Mouse (Mus musculus) lung, embryonic 15.5 days (tissue): ENCODE data around the gene Pitpnm2. TPM values are rescaled to one million over a fixed set of nuclear protein-coding genes. Genes with fewer than 3 reads are reported as not detected.
A peak's percentile ranks its signal among the peaks of the same experiment; 100 is the strongest.

Experiments used
- ATAC-seq: fragments of 200-750 bp; cut with Nextera tagmentation; 2 replicates; pipeline ENCODE4 v1.8.0; 2017; ENCODE audit warnings: moderate number of reproducible peaks, borderline replicate concordance; ENCODE audit not compliant: low FRiP score, low TSS enrichment; ENCODE audit errors: extremely low read depth
- H3K27ac ChIP-seq: fragments of 300-500 bp; sonication (generic); 2 replicates; pipeline ENCODE4 v1.5.1; 2015; ENCODE audit warnings: moderate library complexity, mild to moderate bottlenecking, inconsistent platforms
- H3K27me3 ChIP-seq: fragments of 300-500 bp; sonication (generic); 2 replicates; pipeline ENCODE4 v1.6.1; 2015; ENCODE audit warnings: inconsistent platforms
- H3K36me3 ChIP-seq: fragments of 300-500 bp; sonication (generic); 2 replicates; pipeline ENCODE4 v1.6.1; 2015; ENCODE audit warnings: inconsistent platforms
- H3K4me1 ChIP-seq: fragments of 300-500 bp; sonication (generic); 2 replicates; pipeline ENCODE4 v1.6.1; 2015; ENCODE audit warnings: inconsistent platforms
- H3K4me2 ChIP-seq: fragments of 300-500 bp; sonication (generic); 2 replicates; pipeline ENCODE4 v1.6.1; 2015; ENCODE audit warnings: inconsistent platforms, mild to moderate bottlenecking, moderate library complexity
- H3K4me3 ChIP-seq: fragments of 300-500 bp; sonication (generic); 2 replicates; pipeline ENCODE4 v1.5.1; 2015; ENCODE audit warnings: mild to moderate bottlenecking, inconsistent platforms
- H3K9ac ChIP-seq: fragments of 300-500 bp; sonication (generic); 2 replicates; pipeline ENCODE4 v1.6.1; 2015; ENCODE audit warnings: inconsistent platforms
- H3K9me3 ChIP-seq: fragments of 300-500 bp; sonication (generic); 2 replicates; pipeline ENCODE4 v1.6.1; 2016; ENCODE audit warnings: inconsistent platforms
- whole genome bisulfite sequencing: fragments of 180-500 bp; shearing (Covaris S2); methylation state at CpG from one replicate; pipeline ENCODE4 v1.1.7; 2015; 5-methylcytosine and 5-hydroxymethylcytosine counted together
- polyA plus RNA-seq: library from polyadenylated mRNA; unstranded; fragments of >200 nt; fragmentation: Nextera tagmentation; extraction: Ambion mirVana; gene quantifications from 2 replicates; pipeline ENCODE4 v1.2.1, GENCODE M21; 2015

Pitpnm2 gene
- polyA plus RNA-seq, 1 experiment from 2014 or later, result 6.7 TPM

DNA sequence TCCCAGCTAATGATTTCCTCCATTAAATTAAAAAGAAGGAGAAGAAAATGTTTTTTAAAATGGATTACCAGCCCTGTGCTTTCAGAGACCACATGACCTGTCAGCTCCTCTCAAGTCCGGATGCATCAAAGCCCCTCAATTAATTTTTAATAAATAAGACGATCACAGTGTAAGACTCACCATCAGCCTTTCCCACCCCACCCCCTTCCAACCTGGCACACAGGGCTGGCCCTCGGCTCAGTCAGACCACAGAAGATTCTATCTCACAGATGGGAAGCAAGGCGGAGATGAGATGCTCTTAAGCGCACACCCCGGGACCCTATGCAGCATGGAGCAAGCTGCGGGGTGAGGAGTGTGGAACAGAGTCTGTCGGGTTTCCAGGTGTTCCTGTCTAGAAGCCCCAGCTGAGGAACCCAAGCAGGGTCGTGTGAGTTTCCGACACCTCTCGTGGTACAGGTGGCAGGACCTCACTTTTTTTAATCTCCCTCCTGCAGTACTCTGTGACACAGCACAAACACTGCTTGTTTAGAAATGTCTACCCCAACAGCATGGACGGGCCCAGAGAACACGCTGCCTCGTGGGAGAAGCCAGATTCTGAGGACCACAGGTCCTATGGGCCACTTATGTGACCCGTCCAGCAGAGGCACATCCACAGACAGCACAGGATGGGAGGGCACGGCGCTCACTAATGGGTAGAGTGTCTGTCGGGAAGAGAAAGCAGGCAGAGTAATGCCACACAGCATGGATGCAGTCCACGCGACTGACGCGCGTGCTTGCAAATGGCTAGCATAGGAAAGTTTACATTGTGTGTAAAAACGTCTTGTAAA, 56.1 kb downstream of the Pitpnm2 start:
- peaks cover 9% of the 10 kb centered on the region; the same call in 1 of the 2 replicates for H3K4me1 ChIP-seq
- H3K27me3 ChIP-seq, result no peaks in the 10 kb centered on the region
- H3K27ac ChIP-seq, result no peak overlapping the region
- H3K9ac ChIP-seq, result no peak overlapping the region
- H3K4me2 ChIP-seq, result no peak overlapping the region
- no peaks in the 10 kb centered on the region for H3K9me3 ChIP-seq
- H3K4me3 ChIP-seq, result no peak overlapping the region
- no peak for ATAC-seq
- WGBS, result 68% methylated on average over 24 of the region's 24 CpGs
- no peaks in the 10 kb centered on the region for H3K36me3 ChIP-seq

GRCm38 (mm10) chr5:124192726-124193285, 56.8 kb downstream of the Pitpnm2 start:
- 61% methylated on average over 10 of the region's 10 CpGs for WGBS
- H3K9me3 ChIP-seq, result no peaks in the 10 kb centered on the region
- H3K4me1 ChIP-seq, result peaks cover 12% of the 10 kb centered on the region
- no peaks in the 10 kb centered on the region for H3K36me3 ChIP-seq
- H3K4me2 ChIP-seq, result no peak overlapping the region
- no peak overlapping the region for H3K9ac ChIP-seq
- ATAC-seq, result no peak
- no peak overlapping the region for H3K4me3 ChIP-seq
- H3K27ac ChIP-seq, result no peak overlapping the region
- H3K27me3 ChIP-seq, result no peaks in the 10 kb centered on the region

GRCm38 (mm10) chr5:124192251-124192710, 57.3 kb downstream of the Pitpnm2 start:
- Histone ChIP-seq H3K4me3 (no peak overlapping the region), H3K4me2 (no peak overlapping the region), H3K4me1 (peaks cover 18% of the 10 kb centered on the region), H3K9ac (no peak overlapping the region), H3K27me3 (no peaks in the 10 kb centered on the region), H3K36me3 (no peaks in the 10 kb centered on the region), H3K9me3 (no peaks in the 10 kb centered on the region), H3K27ac (no peak overlapping the region)
- 76% methylated on average over 7 of the region's 7 CpGs for WGBS
- ATAC-seq, result no peak

- H3K27ac ChIP-seq, result no peak overlapping the region
These were observed 59.3 kb downstream of the Pitpnm2 start for GRCm38 (mm10) chr5:124190146-124190870.

GRCm38 (mm10) chr5:124189572-124189981, 60.0 kb downstream of the Pitpnm2 start:
- H3K9ac ChIP-seq, result no peak overlapping the region
- no peak overlapping the region for H3K4me3 ChIP-seq
- WGBS, result 93% methylated on average over 4 of the region's 4 CpGs
- H3K27me3 ChIP-seq, result no peaks in the 10 kb centered on the region
- no peaks in the 10 kb centered on the region for H3K9me3 ChIP-seq
- H3K36me3 ChIP-seq, result no peaks in the 10 kb centered on the region
- H3K27ac ChIP-seq, result no peak overlapping the region
- H3K4me1 ChIP-seq, result peaks cover 42% of the 10 kb centered on the region
- ATAC-seq, result no peak
- no peak overlapping the region for H3K4me2 ChIP-seq

More at GRCm38 (mm10) chr5:124190146-124190870, 59.3 kb downstream of the Pitpnm2 start:
- Histone ChIP-seq H3K9ac (no peak overlapping the region), H3K9me3 (no peaks in the 10 kb centered on the region), H3K4me1 (peaks cover 34% of the 10 kb centered on the region), H3K4me2 (no peak overlapping the region), H3K4me3 (no peak overlapping the region), H3K27me3 (no peaks in the 10 kb centered on the region), H3K36me3 (no peaks in the 10 kb centered on the region)
- no peak for ATAC-seq
- 80% methylated on average over 10 of the region's 10 CpGs for WGBS

GRCm38 (mm10) chr5:124187508-124188311, 61.9 kb downstream of the Pitpnm2 start:
- H3K36me3 ChIP-seq, result no peaks in the 10 kb centered on the region
- no peaks in the 10 kb centered on the region for H3K9me3 ChIP-seq
- no peak overlapping the region for H3K4me3 ChIP-seq
- 66% methylated on average over 12 of the region's 12 CpGs for WGBS
- no peak for ATAC-seq
- H3K4me2 ChIP-seq, result peak overlapping the region; percentile 27; the same call in 1 of the 2 replicates
- 0 out of 2 replicates have a peak overlapping the region, but pooled peaks have one; percentile 6 for H3K9ac ChIP-seq
- peaks cover 39% of the 10 kb centered on the region for H3K4me1 ChIP-seq
- H3K27me3 ChIP-seq, result no peaks in the 10 kb centered on the region
- peak overlapping the region; percentile 22; the same call in 1 of the 2 replicates for H3K27ac ChIP-seq

GRCm38 (mm10) chr5:124186981-124187507, 62.5 kb downstream of the Pitpnm2 start:
- Histone ChIP-seq H3K4me3 (no peak overlapping the region), H3K27ac (0 out of 2 replicates have a peak overlapping the region, but pooled peaks have one; percentile 39), H3K9me3 (no peaks in the 10 kb centered on the region), H3K27me3 (no peaks in the 10 kb centered on the region), H3K4me2 (peak overlapping the region; percentile 27), H3K4me1 (peaks cover 38% of the 10 kb centered on the region), H3K36me3 (no peaks in the 10 kb centered on the region), H3K9ac (no peak overlapping the region; the same call in 1 of the 2 replicates)
- WGBS, result 23% methylated on average over 22 of the region's 22 CpGs
- ATAC-seq, result no peak

DNA sequence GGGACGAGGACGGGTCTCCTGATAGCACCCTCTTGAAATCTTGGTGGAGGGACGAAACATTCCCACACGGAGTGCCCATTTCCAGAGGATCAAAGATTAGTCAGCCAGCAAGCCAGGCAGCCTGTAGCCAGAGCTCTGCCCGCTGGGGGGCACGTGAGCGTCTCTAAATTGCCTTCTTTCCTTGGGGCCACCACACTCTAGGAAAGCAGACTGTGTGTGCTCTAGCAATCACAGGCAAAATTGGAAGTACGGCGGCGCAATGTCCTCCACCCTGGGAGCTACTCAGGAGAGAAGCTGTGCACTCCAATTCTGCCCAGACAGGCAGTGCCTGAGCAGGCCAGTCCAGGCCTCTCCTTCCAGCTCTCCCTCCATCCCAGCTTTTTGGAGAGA, 63.1 kb downstream of the Pitpnm2 start:
- H3K27ac ChIP-seq, result 0 out of 2 replicates have a peak overlapping the region, but pooled peaks have one; percentile 39
- H3K27me3 ChIP-seq, result no peaks in the 10 kb centered on the region
- ATAC-seq, result no peak
- no peaks in the 10 kb centered on the region for H3K9me3 ChIP-seq
- H3K4me3 ChIP-seq, result no peak overlapping the region
- 74% methylated on average over 10 of the region's 10 CpGs for WGBS
- H3K4me2 ChIP-seq, result no peak overlapping the region
- H3K4me1 ChIP-seq, result peaks cover 38% of the 10 kb centered on the region
- H3K9ac ChIP-seq, result no peak overlapping the region
- no peaks in the 10 kb centered on the region for H3K36me3 ChIP-seq

DNA sequence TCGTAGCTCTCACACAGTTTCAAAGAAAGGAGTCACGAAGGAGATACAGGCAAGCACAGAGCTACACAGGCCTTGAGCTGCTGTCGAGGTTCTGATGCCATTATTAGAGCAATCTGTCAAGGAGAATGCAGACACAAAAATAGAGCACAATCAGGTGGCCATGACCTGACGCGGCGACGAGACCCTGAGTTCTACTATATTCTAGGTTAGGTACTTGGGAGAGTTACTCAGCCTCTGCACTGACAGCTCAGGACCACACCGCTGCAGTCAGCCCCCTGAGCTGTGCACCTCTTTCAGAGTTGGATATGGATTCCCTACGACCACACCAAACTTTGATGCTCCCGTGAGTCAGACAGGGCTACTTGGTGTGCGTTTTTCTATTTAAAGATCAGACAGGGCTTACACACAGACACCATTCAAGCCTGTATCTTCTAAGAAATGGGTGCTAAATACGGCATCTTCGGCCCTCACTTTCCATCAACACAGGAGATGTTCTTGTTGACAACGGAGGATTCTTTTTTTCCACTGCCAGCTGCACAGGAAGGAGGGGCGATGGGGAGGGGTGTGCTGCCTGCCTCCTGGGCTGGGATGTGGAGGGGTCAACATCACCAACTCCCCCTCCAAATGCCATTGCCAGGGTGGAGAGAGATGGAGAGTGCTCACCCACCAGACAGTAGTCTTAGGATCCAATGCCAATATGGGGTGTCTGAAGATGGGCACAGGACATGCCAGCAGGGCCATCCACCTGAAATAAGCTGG, 63.7 kb downstream of the Pitpnm2 start:
- no peak overlapping the region for H3K4me2 ChIP-seq
- no peak for ATAC-seq
- no peaks in the 10 kb centered on the region for H3K9me3 ChIP-seq
- peaks cover 38% of the 10 kb centered on the region for H3K4me1 ChIP-seq
- 71% methylated on average over 15 of the region's 15 CpGs for WGBS
- H3K27me3 ChIP-seq, result no peaks in the 10 kb centered on the region
- H3K27ac ChIP-seq, result no peak overlapping the region
- H3K4me3 ChIP-seq, result no peak overlapping the region
- no peaks in the 10 kb centered on the region for H3K36me3 ChIP-seq
- no peak overlapping the region for H3K9ac ChIP-seq

DNA sequence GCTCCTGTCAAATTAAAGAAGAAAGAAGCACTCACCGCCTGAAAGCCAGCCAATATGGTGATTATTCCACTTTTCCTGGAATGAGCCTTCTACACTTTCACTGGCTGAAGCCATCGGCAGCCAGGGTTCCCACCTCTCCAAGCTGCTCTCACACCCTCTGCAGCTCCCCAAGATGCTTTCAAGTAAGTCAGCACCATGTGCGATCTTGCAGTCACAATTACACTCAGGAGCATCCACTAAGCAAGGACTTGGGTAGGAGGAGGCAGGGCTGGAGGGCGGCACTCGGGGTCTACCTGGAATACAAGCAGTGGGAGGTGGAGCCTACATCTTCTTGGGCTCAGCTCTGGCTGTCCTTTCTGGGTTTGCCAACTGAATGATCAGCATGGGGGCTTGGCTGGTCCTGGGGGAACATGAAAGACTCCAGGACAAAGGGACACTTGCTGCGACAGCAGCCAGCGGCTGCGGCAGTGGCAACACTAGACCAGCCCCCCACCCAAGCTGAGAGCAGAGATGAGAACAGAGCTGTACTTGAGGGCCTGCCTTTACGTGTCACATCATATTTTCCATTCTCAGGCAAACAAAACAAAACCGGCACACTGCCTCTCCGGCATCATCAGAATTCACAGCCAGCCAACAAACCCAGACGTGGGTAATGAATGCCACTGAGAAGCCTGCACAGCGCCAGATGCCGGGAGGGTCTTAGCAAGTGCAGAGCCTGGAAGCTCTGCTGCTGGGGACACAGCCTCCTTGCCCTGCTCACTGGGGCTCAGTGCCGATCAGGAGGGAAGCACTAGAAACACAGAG, 64.5 kb downstream of the Pitpnm2 start:
- no peaks in the 10 kb centered on the region for H3K27me3 ChIP-seq
- WGBS, result 56% methylated on average over 15 of the region's 15 CpGs
- no peak overlapping the region for H3K4me3 ChIP-seq
- H3K27ac ChIP-seq, result no peak overlapping the region
- H3K4me1 ChIP-seq, result peaks cover 38% of the 10 kb centered on the region
- no peaks in the 10 kb centered on the region for H3K9me3 ChIP-seq
- no peak for ATAC-seq
- H3K9ac ChIP-seq, result no peak overlapping the region
- no peak overlapping the region for H3K4me2 ChIP-seq
- H3K36me3 ChIP-seq, result no peaks in the 10 kb centered on the region
